Mouse (Mus musculus) ES-E14 (cell line): ENCODE measurements around the gene Lrmda. TPM values are rescaled to one million over a fixed set of nuclear protein-coding genes. Genes with fewer than 3 reads are reported as not detected.

Experiments
- DNase-seq: peaks from one replicate; pipeline ENCODE4 v3.0.0-alpha.2; 2013; ENCODE audit warnings: low read depth, low spot score
- H3K27ac ChIP-seq: 2 replicates; pipeline ENCODE4 v1.5.1; 2012; ENCODE audit warnings: low read depth, mild to moderate bottlenecking, low read length, moderate library complexity, mixed read lengths; ENCODE audit not compliant: poor library complexity, insufficient read depth, severe bottlenecking
- H3K36me3 ChIP-seq: 2 replicates; pipeline ENCODE4 v1.6.1; 2012; ENCODE audit warnings: mild to moderate bottlenecking, low read length, moderate library complexity, mixed read lengths; ENCODE audit not compliant: control insufficient read depth, poor library complexity, insufficient read depth, severe bottlenecking
- H3K4me1 ChIP-seq, 2 experiments: fragments of 150-350 bp in 1 of 2; sonication (generic) in 1 of 2; 2 replicates each; pipeline ENCODE4 v1.6.1; 2012; ENCODE audit warnings: low read length in 2 of 2, mild to moderate bottlenecking in 1 of 2, mixed read lengths in 1 of 2; ENCODE audit not compliant: control insufficient read depth in 2 of 2, insufficient read depth in 2 of 2, poor library complexity in 1 of 2
- H3K4me3 ChIP-seq, 2 experiments: fragments of 150-350 bp in 1 of 2; sonication (generic) in 1 of 2; 2 replicates each; pipeline ENCODE4 v1.5.1; 2012; ENCODE audit warnings: low read length in 2 of 2, low read depth in 1 of 2, mild to moderate bottlenecking in 1 of 2, mixed read lengths in 1 of 2; ENCODE audit not compliant: insufficient read depth in 1 of 2, poor library complexity in 1 of 2, severe bottlenecking in 1 of 2
- H3K9ac ChIP-seq: 2 replicates; pipeline ENCODE4 v1.6.1; 2012; ENCODE audit warnings: low read depth, mild to moderate bottlenecking, low read length, mixed read lengths; ENCODE audit not compliant: poor library complexity, insufficient read depth, severe bottlenecking
- H3K9me3 ChIP-seq: fragments of 150-350 bp; sonication (generic); 2 replicates; pipeline ENCODE4 v1.6.1; 2012; ENCODE audit warnings: low read depth, mild to moderate bottlenecking, low read length; ENCODE audit not compliant: control insufficient read depth, insufficient read depth
- CHD2 ChIP-seq: IDR thresholded peaks from 2 replicates; pipeline ENCODE4 v1.6.1; 2014; ENCODE audit warnings: mild to moderate bottlenecking, low read depth, low read length, inconsistent platforms
- HCFC1 ChIP-seq: IDR thresholded peaks from 2 replicates; pipeline ENCODE4 v1.6.1; 2012; ENCODE audit warnings: low read length, inconsistent platforms, borderline replicate concordance; ENCODE audit not compliant: insufficient read depth
- MAFK ChIP-seq: IDR thresholded peaks from 2 replicates; pipeline ENCODE4 v1.6.1; 2014; ENCODE audit warnings: mild to moderate bottlenecking, low read depth, low read length, inconsistent platforms; ENCODE audit not compliant: insufficient read depth
- ZC3H11A ChIP-seq: IDR thresholded peaks from 2 replicates; pipeline ENCODE4 v1.6.1; 2012; ENCODE audit warnings: low read depth, mild to moderate bottlenecking, inconsistent platforms, low read length, borderline replicate concordance
- ZNF384 ChIP-seq: IDR thresholded peaks from 2 replicates; pipeline ENCODE4 v1.6.1; 2012; ENCODE audit warnings: low read depth, low read length, inconsistent platforms
- in situ Hi-C, 2 experiments: fragments of 600-800 bp; cut with MboI; formaldehyde crosslinking; loops; one replicate each; pipeline ENCODE4 v1.15.1; 2025; ENCODE audit warnings: low sequenced_read_pairs in 2 of 2, inconsistent platforms in 1 of 2; ENCODE audit not compliant: unreplicated experiment in 2 of 2
- total RNA-seq: library from RNA; depleted of rRNA; stranded (reverse); fragments of 300-350 nt; gene quantifications from 2 replicates; pipeline ENCODE4 v1.2.3, GENCODE M21; 2012

The Lrmda gene
- total RNA-seq, 1 experiment, result 0.22 TPM

GRCm38 (mm10) chr14:22715581-22716378 lies 696.3 kb downstream of the Lrmda start:
- TF ChIP-seq CHD2, result no peak
- TF ChIP-seq ZC3H11A, result no peak
- TF ChIP-seq MAFK, result no peak
- TF ChIP-seq HCFC1, result no peak
- no peak for TF ChIP-seq ZNF384
- no peak for DNase-seq
- Histone ChIP-seq H3K27ac (no peak overlapping the region), H3K9me3 (no peaks in the 10 kb centered on the region), H3K9ac (no peak overlapping the region), H3K4me1 (no peaks in the 10 kb centered on the region), H3K36me3 (no peaks in the 10 kb centered on the region), H3K4me3 (no peak overlapping the region)
- in situ Hi-C loops, result no loop called here

GRCm38 (mm10) chr14:22719968-22720367 lies 700.5 kb downstream of the Lrmda start:
- no peak overlapping the region for H3K27ac ChIP-seq
- H3K9ac ChIP-seq, result no peak overlapping the region
- in situ Hi-C loops, result no loop called here
- no peak for DNase-seq
- H3K36me3 ChIP-seq, result no peaks in the 10 kb centered on the region
- no peaks in the 10 kb centered on the region for H3K9me3 ChIP-seq
- TF ChIP-seq HCFC1 (no peak), CHD2 (no peak), ZC3H11A (no peak), MAFK (no peak), ZNF384 (no peak)
- H3K4me1 ChIP-seq, result 0 out of 4 replicates have a peak, but pooled peaks cover 0 to 1% of the 10 kb centered on the region in 2 experiments
- H3K4me3 ChIP-seq, result no peak overlapping the region

GRCm38 (mm10) chr14:22721845-22722244 lies 702.3 kb downstream of the Lrmda start:
- in situ Hi-C loops, result no loop called here
- TF ChIP-seq MAFK (no peak), CHD2 (no peak), ZC3H11A (no peak), HCFC1 (no peak), ZNF384 (no peak)
- no peak overlapping the region for H3K9ac ChIP-seq
- H3K4me1 ChIP-seq, result 0 out of 4 replicates have a peak, but pooled peaks cover 0 to 1% of the 10 kb centered on the region in 2 experiments
- H3K9me3 ChIP-seq, result no peaks in the 10 kb centered on the region
- no peaks in the 10 kb centered on the region for H3K36me3 ChIP-seq
- DNase-seq, result no peak
- H3K4me3 ChIP-seq, result no peak overlapping the region
- H3K27ac ChIP-seq, result no peak overlapping the region

GRCm38 (mm10) chr14:22727548-22727947 lies 708.0 kb downstream of the Lrmda start:
- Histone ChIP-seq H3K4me1 (no peaks in the 10 kb centered on the region), H3K36me3 (no peaks in the 10 kb centered on the region), H3K9ac (no peak overlapping the region), H3K4me3 (no peak overlapping the region), H3K9me3 (no peaks in the 10 kb centered on the region), H3K27ac (no peak overlapping the region)
- TF ChIP-seq MAFK, result no peak
- TF ChIP-seq HCFC1, result no peak
- no peak for TF ChIP-seq ZC3H11A
- TF ChIP-seq ZNF384, result no peak
- no peak for TF ChIP-seq CHD2
- DNase-seq, result no peak
- in situ Hi-C loops, result no loop called here
